Mouse (Mus musculus) cortical plate, adult 2 months (tissue): ENCODE measurements around the gene Gm17949. TPM values are rescaled to one million over a fixed set of nuclear protein-coding genes. Genes with fewer than 3 reads are reported as not detected.

Experiments
- H3K27ac ChIP-seq: fragments of 200-500 bp; 2 replicates; pipeline ENCODE4 v1.5.1; 2012; ENCODE audit warnings: low read length, control low read depth, inconsistent platforms; ENCODE audit not compliant: insufficient read depth
- H3K4me1 ChIP-seq: fragments of 200-500 bp; 2 replicates; pipeline ENCODE4 v1.6.1; 2011; ENCODE audit warnings: low read length; ENCODE audit not compliant: control insufficient read depth, insufficient read depth
- H3K4me3 ChIP-seq: fragments of 200-500 bp; 2 replicates; pipeline ENCODE4 v1.5.1; 2011; ENCODE audit warnings: mild to moderate bottlenecking, low read length, control low read depth; ENCODE audit not compliant: insufficient read depth
- CTCF ChIP-seq: fragments of 200-500 bp; IDR thresholded peaks from 2 replicates; pipeline ENCODE4 v1.5.1; 2011; ENCODE audit warnings: mild to moderate bottlenecking, control low read depth, low read length; ENCODE audit not compliant: insufficient read depth; ENCODE audit errors: extremely low read depth
- POLR2A ChIP-seq: fragments of 200-500 bp; IDR thresholded peaks from 2 replicates; pipeline ENCODE4 v1.6.1; 2011; ENCODE audit warnings: mild to moderate bottlenecking, low read length, control low read depth; ENCODE audit not compliant: insufficient read depth; ENCODE audit errors: extremely low read depth
- polyA plus RNA-seq: library from polyadenylated mRNA; depleted of rRNA; stranded (reverse); fragments of >200 nt; gene quantifications from 2 replicates; pipeline ENCODE4 v1.2.3, GENCODE M21; 2012

The Gm17949 gene
- polyA plus RNA-seq, 1 experiment: not detected

DNA sequence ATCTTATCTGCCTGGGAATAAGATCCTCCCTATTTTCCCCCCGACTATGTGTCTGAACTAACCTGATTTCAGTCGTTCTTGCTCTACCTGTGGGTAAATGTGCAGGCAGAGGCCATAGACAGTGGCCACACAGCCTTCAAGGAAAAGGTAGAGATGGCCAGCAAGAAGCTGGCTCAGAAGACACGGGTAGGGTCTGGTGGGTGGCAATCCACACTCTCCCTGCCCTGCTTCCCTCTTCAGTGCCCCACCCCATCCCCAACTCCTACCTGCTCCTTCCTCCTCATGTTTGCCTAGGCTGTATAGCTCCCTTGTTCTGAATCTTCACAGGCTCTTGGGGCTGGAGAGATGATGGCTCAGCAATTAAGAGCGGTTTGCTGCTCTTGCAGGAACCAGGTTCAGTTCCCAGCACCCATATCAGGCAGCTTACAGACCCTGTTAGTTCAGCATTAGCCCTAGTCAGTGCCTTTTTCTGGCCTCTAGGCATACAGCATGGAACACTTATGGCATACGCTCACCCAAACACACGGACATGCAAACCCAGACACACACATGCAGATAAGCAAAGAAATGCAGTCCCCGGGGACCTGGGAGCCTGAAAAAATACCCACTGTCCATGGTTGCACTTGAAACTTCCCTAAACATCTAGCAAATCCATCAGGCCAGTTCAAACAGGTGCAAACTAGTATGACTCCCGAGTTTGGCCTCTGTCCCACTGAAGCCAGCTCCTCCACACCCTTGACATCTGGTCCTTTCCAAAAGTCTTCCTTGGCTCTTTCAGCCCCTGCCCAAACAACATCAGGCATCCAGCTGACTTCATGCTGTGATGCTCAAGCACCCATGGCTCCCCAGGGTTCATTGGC is 34.5 kb upstream of the Gm17949 start:
- H3K4me1 ChIP-seq: no peaks in the 10 kb centered on the region

DNA sequence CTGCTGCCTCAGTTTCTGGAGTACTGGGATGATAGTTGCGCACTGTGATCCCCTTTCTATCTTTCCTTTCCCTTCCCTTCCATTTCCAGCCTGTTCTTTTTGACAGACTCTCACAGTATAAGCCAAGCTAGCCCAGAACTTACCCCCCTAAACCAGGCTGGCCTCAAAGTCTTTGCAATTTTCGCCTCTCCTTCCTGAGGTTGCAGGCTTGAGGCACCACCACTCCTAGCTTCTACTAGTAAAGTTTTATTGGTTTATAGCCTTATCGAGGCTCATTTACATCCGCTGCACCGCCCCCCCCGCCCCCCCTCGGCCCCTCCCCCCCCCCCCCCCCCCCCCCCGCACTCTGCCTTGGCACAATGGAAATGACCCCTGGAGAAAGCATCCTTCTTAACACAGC is 31.7 kb upstream of the Gm17949 start:
- TF ChIP-seq CTCF (no peak), POLR2A (no peak)
- Histone ChIP-seq H3K27ac (no peak overlapping the region), H3K4me1 (no peaks in the 10 kb centered on the region), H3K4me3 (no peak overlapping the region)

More for the DNA sequence above, 34.5 kb upstream of the Gm17949 start:
- Histone ChIP-seq H3K27ac (no peak overlapping the region), H3K4me3 (no peak overlapping the region)
- TF ChIP-seq CTCF (no peak), POLR2A (no peak)

DNA sequence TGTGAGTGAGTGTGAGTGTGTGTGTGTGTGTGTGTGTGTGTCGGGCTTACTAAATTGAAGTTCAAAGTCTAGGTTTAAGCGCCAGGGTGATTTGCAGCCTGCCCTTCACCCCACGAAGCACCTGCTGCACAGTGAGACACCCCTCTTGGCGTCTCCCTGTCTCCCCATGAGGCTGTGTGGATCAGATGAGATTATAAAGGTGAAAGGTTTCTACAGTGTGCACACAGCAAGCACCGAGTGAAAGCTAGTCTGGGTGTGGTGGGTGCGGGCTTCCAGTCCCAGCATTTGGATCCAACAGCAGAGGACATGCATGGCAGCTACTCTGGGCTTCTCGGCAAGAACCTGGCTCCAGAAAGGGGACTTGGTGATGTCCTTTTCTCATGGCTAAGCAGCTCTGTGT is 30.2 kb upstream of the Gm17949 start:
- H3K4me3 ChIP-seq: no peak overlapping the region
- TF ChIP-seq POLR2A (no peak), CTCF (no peak)
- H3K27ac ChIP-seq: no peak overlapping the region
- H3K4me1 ChIP-seq: no peaks in the 10 kb centered on the region

DNA sequence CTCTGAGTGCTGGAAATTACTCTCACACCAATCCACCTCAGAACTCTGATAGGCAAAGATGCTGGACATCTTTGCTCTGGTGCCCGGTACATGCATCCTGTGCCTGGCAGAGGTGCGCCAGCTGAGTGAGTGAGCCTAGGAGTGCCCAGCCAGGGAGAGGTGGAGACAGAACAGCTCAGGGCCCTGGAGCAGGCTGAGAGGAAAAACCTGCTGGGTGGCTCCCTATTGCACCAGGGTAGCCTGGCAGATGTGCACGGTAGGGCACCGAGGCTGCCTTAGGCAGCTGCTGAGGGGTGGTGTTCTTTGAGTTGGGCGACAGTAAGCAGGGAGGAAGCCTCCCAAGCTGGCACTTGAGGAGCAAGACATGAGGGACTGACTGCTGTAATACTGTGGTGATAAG is 29.3 kb upstream of the Gm17949 start, which contains the start of gene Acer1:
TSS of gene Acer1 (minus strand) at position 114 of the 400 bp plus-strand sequence.
- TF ChIP-seq POLR2A (no peak), CTCF (no peak)
- Histone ChIP-seq H3K27ac (no peak within 1 kb of the TSS), H3K4me1 (no peaks in the 10 kb centered on the region), H3K4me3 (no peak within 1 kb of the TSS)

DNA sequence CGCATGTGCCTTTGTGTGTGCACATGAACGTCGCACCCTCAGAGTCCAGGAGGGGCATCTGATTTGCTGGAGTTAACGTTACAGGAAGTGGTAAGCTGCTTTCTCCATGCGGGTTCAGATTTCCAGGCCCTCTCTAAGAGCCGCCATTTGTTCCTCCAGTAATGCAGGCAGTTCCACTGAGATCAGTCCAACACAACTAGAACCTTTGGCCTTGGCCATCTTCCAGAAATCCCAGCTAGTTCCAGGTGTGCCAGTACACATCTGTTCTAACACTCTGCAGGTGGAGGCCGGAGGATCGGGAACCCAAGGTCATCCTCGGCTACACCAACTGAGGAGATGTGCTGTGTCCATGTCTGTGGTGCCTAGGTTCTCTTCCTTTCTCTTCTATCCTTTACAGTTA is 26.4 kb upstream of the Gm17949 start:
- no peak overlapping the region for H3K4me3 ChIP-seq
- H3K27ac ChIP-seq: no peak overlapping the region
- TF ChIP-seq CTCF (no peak), POLR2A (no peak)
- no peaks in the 10 kb centered on the region for H3K4me1 ChIP-seq

DNA sequence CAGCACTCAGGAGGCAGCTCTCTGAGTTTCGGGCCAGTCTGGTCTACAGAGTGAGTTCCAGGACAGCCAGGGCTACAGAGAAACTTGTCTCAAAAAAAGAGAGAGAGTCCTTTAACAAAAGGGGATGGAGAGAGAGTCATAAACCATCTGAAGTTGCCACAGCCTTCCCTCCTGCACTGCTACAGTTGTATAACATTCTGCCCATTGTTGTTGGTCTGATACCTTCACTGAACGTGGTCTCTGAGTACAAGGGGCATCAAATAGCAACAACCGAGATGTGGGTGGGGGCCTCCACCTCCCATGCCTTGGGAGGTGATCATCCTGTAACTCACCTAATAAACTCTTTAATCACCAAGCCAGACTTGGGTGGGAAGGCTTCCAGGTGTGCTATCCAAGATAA is 25.6 kb upstream of the Gm17949 start:
- Histone ChIP-seq H3K27ac (no peak overlapping the region), H3K4me1 (no peaks in the 10 kb centered on the region), H3K4me3 (no peak overlapping the region)
- TF ChIP-seq CTCF (no peak), POLR2A (no peak)

DNA sequence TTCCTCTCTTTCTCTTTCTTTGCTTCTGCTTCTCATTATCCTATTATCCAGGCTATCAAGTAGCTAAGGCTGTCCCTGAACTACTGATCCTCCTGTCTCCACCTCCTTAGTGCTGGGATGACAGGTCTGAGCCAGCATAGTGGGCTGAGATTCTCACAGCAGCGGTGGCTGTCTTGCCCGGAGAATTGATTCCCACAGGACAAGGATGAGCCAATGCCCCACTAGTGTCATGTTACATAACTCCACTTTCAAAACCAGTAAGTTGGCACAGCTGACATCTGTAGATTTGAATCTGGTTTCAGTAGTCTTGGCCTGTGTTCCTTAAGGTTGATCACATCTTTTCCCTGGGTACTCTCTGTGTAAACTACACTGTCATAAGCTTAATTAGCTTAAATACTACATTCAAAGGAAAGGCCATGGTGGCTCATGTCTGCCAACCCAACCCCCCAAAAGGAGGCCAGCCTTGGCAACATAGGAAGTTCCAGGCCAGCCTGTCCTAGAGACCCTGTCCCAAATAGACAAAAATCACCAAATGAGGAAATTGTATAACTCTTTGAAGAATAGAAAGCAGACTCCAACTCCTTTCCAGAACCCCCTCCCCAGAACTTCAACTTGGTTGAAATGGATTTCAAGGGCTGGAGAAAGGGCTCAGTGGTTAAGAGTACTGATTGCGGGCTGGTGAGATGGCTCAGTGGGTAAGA is 25.0 kb upstream of the Gm17949 start:
- H3K4me3 ChIP-seq: no peak overlapping the region
- TF ChIP-seq POLR2A (no peak), CTCF (no peak)
- H3K4me1 ChIP-seq: peaks cover 4% of the 10 kb centered on the region
- no peak overlapping the region for H3K27ac ChIP-seq

DNA sequence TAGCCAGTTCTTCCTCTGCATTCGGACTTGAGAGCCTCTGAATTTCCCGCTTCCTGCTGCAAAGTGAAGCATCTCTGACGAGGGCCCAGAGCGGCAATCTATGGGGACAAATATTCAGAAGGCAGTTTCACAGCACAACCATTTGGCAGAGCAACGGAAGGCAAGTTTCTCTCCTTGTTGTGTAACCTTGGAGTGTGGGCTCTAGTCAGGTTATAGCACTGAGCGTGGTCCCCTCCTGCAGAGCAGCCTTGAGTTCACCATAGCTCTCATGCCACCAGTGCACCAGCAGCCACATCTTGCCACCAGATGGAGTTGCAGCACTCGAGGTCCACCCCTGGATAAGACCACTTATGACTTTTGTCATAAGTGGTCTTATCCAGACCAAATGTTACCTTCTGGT is 22.8 kb upstream of the Gm17949 start:
- TF ChIP-seq POLR2A: no peak
- no peak for TF ChIP-seq CTCF
- peaks cover 4% of the 10 kb centered on the region for H3K4me1 ChIP-seq

DNA sequence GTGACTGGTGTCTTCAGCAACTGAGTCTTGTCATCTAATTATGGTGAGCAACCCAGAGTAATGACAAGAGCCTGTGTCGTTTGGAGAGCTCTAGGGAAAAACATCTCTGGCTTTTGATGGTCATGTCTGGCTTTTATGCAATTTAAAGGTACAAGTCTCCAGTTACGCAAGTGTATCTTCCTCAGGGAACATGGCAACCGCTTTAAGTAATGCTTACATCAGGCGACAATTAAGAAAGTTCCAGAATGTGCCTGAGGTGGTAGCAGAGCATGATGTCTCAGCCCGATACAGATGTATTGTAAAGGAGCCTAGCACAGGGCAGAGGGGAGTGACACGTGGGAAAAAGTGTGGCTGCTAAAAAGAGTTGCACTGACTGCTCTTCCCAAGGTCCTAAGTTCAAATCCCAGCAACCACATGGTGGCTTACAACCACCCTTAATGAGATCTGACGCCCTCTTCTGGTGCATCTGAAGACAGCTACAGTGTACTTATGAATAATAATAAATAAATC is 22.3 kb upstream of the Gm17949 start:
- Histone ChIP-seq H3K4me1 (peaks cover 4% of the 10 kb centered on the region), H3K4me3 (peak overlapping the region; percentile 62; the same call in 1 of the 2 replicates), H3K27ac (no peak overlapping the region)
- TF ChIP-seq CTCF (no peak), POLR2A (no peak)

More for the DNA sequence above, 22.8 kb upstream of the Gm17949 start:
- H3K27ac ChIP-seq: no peak overlapping the region
- H3K4me3 ChIP-seq: no peak overlapping the region

DNA sequence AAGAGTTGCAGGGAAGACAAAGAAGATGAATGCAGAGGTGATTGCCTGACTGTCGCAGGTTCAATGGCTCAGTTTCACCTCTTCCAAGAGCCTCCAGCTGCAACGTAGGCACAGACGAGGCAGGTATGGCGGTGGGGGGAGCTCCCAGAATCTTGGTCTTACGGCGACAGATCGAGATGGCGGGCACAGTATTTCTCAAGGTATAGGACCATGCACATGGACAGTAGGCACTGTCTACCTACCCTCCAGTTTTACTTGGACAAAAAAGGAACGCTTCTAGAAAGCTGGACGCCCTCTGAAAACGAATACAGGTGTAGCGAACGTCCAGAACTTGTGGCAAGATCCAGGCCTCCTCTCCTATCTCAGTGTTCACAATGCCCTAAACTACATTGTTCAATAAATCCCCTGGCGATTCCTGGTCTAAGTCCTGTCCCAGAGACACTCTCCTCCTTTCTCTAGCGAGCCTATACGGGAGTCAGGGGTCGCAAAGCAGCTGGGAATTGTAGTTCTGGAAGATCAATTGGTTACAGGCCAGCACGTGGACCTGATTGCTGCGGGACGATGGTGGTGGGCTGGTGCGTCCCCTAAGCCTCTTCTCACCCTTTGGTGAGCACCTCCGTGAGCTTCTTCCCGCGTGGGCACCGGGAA is 21.7 kb upstream of the Gm17949 start:
- TF ChIP-seq CTCF (no peak), POLR2A (peak; percentile 71)
- peak overlapping the region; percentile 10; the same call in 1 of the 2 replicates for H3K27ac ChIP-seq

More for the DNA sequence above, 21.7 kb upstream of the Gm17949 start:
- Histone ChIP-seq H3K4me1 (peaks cover 4% of the 10 kb centered on the region), H3K4me3 (peak overlapping the region; percentile 62)
